Comparison of ENCODE assay signal across 10 mouse cellular contexts in the genomic region with DNA sequence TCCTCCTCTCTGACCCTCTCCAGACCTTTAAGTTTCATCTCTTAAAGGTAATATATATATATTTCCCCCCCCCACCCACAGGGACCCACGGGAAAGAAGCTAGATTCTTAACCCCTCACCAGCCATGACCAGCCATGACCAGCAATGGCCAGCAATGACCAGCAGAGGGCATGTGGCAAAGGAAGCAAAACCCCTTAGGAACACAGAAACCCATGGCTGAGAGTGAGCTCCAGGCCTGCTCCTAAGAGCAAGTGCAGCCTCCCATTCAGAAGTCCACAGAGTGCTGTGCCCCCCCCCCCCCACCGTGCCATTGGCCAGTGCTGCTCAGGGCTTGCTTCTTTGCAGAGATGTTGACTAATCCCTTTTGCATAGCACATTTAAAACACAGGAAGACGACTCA.
A peak's percentile ranks its signal among the peaks of the same experiment; 100 is the strongest.
DNase-seq lines count a peak whose midpoint lies in the region; ATAC-seq and TF ChIP-seq lines count a peak whose summit lies in the region.
"Had no signal": no experiment of that assay in that cellular context is flagged by ENCODE, and none has a peak within 500 bp of the region (broad histone marks: within the 10 kb centered on the region; RNA-seq: fewer than 3 reads in every experiment).

No protein-coding gene starts in this region.

- no peak overlapping the region for H3K27ac ChIP-seq in cortical plate, adult 2 months (ENCODE audit: insufficient read depth, low read length)
- H3K27ac ChIP-seq: embryonic facial prominence, embryonic 13.5 days; limb, embryonic 13.5 days had no signal

- in situ Hi-C loops in Patski (cut with MboI; ENCODE audit: low pct_unique_long_range_greater_than_20kb): loop anchor here (10.0 kb wide), 1 partner anchor 224 kb away; no protein-coding TSS in a partner anchor

- H3K27me3 ChIP-seq in Patski: no peaks in the 10 kb centered on the region
- H3K27me3 ChIP-seq: embryonic facial prominence, embryonic 13.5 days; limb, embryonic 13.5 days had no signal

- TF ChIP-seq CTCF in Patski (IDR thresholded peaks at IDR 0.05): peak; percentile 74
- peak; percentile 82 for TF ChIP-seq CTCF in cortical plate, adult 2 months (IDR thresholded peaks at IDR 0.05; ENCODE audit: extremely low read depth, insufficient read depth, low read length)

- H3K4me1 ChIP-seq in cortical plate, adult 2 months (ENCODE audit: control insufficient read depth, insufficient read depth, low read length): no peaks in the 10 kb centered on the region

- H3K4me3 ChIP-seq in cortical plate, adult 2 months (ENCODE audit: insufficient read depth, low read length): no peak overlapping the region
- H3K4me3 ChIP-seq: embryonic facial prominence, embryonic 13.5 days; limb, embryonic 13.5 days had no signal

- POLR2A ChIA-PET in Patski (lab: Charles Lee): no interaction called here

- no peak for TF ChIP-seq POLR2A in cortical plate, adult 2 months (IDR thresholded peaks at IDR 0.05; ENCODE audit: extremely low read depth, insufficient read depth, low read length)

- intact Hi-C loops in left cerebral cortex, postnatal 4 days (cut with DNase I): loop anchor here (5.0 kb wide), 1 partner anchor 612 kb away; no protein-coding TSS in a partner anchor

- ATAC-seq in Patski: no peak
- ATAC-seq in activated CD4-positive, CD25-positive, alpha-beta regulatory T cell, adult 4 months: no peak

- CTCF ChIA-PET in Patski (lab: Charles Lee): interaction anchor here (0.8 kb wide), 1 partner anchor 8 kb away, joined by 4 read pairs; no protein-coding TSS in a partner anchor

- peak; percentile 50 for DNase-seq in layer of hippocampus, adult 11-12 months (ENCODE audit: low spot score)
- no peak for DNase-seq in layer of hippocampus, adult 9-10 months (ENCODE audit: low spot score)
- DNase-seq in Patski (ENCODE audit: low read depth, low spot score): no peak
- DNase-seq in heart, postnatal 4 days: peak; percentile 77
- peak; percentile 68 for DNase-seq in left cerebral cortex, postnatal 4 days
- peak; percentile 56 for DNase-seq in naive thymus-derived CD4-positive, alpha-beta T cell, adult 2 months (ENCODE audit: low read depth)

Comparison
In these comparisons a context has a peak if more than half of its experiments do, and no peak if none do; other contexts are left out.
1. DNase-seq: peak in layer of hippocampus, adult 11-12 months (single experiment), heart, postnatal 4 days (single experiment), left cerebral cortex, postnatal 4 days (single experiment) and naive thymus-derived CD4-positive, alpha-beta T cell, adult 2 months (single experiment); none in layer of hippocampus, adult 9-10 months (single experiment) and Patski (single experiment).